Mouse (Mus musculus): Measurements from ENCODE around the gene Agtpbp1.

DNA sequence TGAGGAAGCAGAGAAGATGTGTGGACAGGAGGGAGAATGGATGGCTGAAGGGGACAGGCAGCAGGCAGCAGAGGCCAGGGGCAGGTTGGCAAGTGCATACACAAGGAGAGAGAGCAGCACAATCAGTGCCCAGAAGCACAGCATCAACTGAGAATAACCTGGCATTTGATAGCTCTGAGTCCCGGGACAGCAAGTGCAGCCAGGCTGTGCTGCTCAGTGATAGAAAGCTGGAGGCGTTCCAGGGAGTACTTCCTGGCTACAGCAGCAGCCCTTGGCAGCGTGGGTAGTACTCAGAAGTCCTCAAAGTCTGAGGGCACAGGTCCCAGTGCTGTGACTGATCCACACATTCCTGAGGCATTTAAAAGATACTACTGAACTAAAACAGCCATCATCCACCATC is 117.4 kb downstream of the Agtpbp1 start:
- no peak for TF ChIP-seq CTCF (IDR thresholded peaks at IDR 0.05; ENCODE audit: borderline replicate concordance, extremely low read depth, insufficient read depth, insufficient read length)
- no peak for TF ChIP-seq POLR2A (IDR thresholded peaks at IDR 0.05; ENCODE audit: borderline replicate concordance, extremely low read depth, insufficient read depth, insufficient read length, poor library complexity, severe bottlenecking)

Data from brain, embryonic 14.5 days (tissue).